Mouse (Mus musculus): ENCODE data around the gene Cd209g. TPM values are rescaled to one million over a fixed set of nuclear protein-coding genes. Genes with fewer than 3 reads are reported as not detected.

Gene Cd209g
- polyA plus RNA-seq, 1 experiment from 2014 or later: not detected

GRCm38 (mm10) chr8:4166881-4167525 lies 33.1 kb downstream of the Cd209g start:
- Histone ChIP-seq H3K4me1 (peaks cover 11% of the 10 kb centered on the region), H3K9me3 (replicated peaks) (no peaks in the 10 kb centered on the region), H3K4me2 (peak overlapping the region; percentile 80), H3K4me3 (replicated peaks) (peak overlapping the region; percentile 59), H3K36me3 (no peaks in the 10 kb centered on the region), H3K9ac (peak overlapping the region; percentile 65), H3K27ac (no peak overlapping the region), H3K27me3 (no peaks in the 10 kb centered on the region)
- WGBS: 12% methylated on average over 10 of the region's 10 CpGs
- ATAC-seq (replicated peaks; ENCODE audit: low FRiP score): peak; percentile 3; the same call in 1 of the 2 replicates

DNA sequence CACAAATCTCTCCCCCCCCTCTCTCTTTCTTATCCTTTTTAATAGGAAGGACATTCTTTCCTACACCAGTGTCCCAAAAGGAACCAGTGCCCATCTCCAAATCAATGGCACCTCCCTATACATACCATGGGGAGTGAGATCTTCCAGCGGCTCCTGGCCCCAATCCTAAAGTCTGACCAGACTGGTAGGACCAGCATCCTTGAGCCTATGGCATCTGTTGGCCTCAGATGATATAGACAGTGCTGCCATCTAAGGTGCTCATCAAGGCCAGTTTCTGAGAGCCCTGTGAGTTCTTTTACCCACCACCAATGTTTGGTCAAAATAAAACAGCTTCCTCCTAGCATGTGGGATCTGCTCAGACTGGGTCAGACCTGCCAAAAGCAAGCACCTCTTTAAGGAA lies 34.0 kb downstream of the Cd209g start:
- Histone ChIP-seq H3K4me2 (no peak overlapping the region), H3K27me3 (no peaks in the 10 kb centered on the region), H3K4me3 (replicated peaks) (no peak overlapping the region), H3K9ac (no peak overlapping the region), H3K36me3 (no peaks in the 10 kb centered on the region), H3K27ac (no peak overlapping the region), H3K4me1 (peaks cover 11% of the 10 kb centered on the region), H3K9me3 (replicated peaks) (no peaks in the 10 kb centered on the region)
- ATAC-seq (replicated peaks; ENCODE audit: low FRiP score): no peak
- 94% methylated on average over 1 of the region's 1 CpGs for WGBS

- H3K9ac ChIP-seq: no peak overlapping the region
- no peaks in the 10 kb centered on the region for H3K36me3 ChIP-seq
- H3K27ac ChIP-seq: no peak overlapping the region
- no peaks in the 10 kb centered on the region for H3K27me3 ChIP-seq
- H3K4me1 ChIP-seq: peaks cover 2% of the 10 kb centered on the region; the same call in 1 of the 2 replicates
- 71% methylated on average over 3 of the region's 3 CpGs for WGBS
- H3K4me2 ChIP-seq: no peak overlapping the region
- no peak overlapping the region for H3K4me3 ChIP-seq (replicated peaks)
- ATAC-seq (replicated peaks; ENCODE audit: low FRiP score): no peak
- no peaks in the 10 kb centered on the region for H3K9me3 ChIP-seq (replicated peaks)
Observed at GRCm38 (mm10) chr8:4172486-4172885, 38.6 kb downstream of the Cd209g start.

- no peaks in the 10 kb centered on the region for H3K4me1 ChIP-seq
- ATAC-seq (replicated peaks; ENCODE audit: low FRiP score): no peak
- H3K9me3 ChIP-seq (replicated peaks): no peaks in the 10 kb centered on the region
- H3K4me2 ChIP-seq: no peak overlapping the region
- H3K9ac ChIP-seq: no peak overlapping the region
- no peaks in the 10 kb centered on the region for H3K27me3 ChIP-seq
- no peak overlapping the region for H3K4me3 ChIP-seq (replicated peaks)
- H3K27ac ChIP-seq: no peak overlapping the region
- H3K36me3 ChIP-seq: no peaks in the 10 kb centered on the region
- WGBS: 70% methylated on average over 2 of the region's 2 CpGs
Observed at GRCm38 (mm10) chr8:4174018-4174417, 40.1 kb downstream of the Cd209g start.

GRCm38 (mm10) chr8:4183409-4183808 lies 49.5 kb downstream of the Cd209g start:
- Histone ChIP-seq H3K4me2 (no peak overlapping the region), H3K9ac (no peak overlapping the region), H3K4me3 (replicated peaks) (no peak overlapping the region), H3K27me3 (no peaks in the 10 kb centered on the region), H3K27ac (no peak overlapping the region), H3K9me3 (replicated peaks) (no peaks in the 10 kb centered on the region), H3K36me3 (peaks cover 41% of the 10 kb centered on the region), H3K4me1 (no peaks in the 10 kb centered on the region)
- 82% methylated on average over 8 of the region's 8 CpGs for WGBS
- ATAC-seq (replicated peaks; ENCODE audit: low FRiP score): no peak

DNA sequence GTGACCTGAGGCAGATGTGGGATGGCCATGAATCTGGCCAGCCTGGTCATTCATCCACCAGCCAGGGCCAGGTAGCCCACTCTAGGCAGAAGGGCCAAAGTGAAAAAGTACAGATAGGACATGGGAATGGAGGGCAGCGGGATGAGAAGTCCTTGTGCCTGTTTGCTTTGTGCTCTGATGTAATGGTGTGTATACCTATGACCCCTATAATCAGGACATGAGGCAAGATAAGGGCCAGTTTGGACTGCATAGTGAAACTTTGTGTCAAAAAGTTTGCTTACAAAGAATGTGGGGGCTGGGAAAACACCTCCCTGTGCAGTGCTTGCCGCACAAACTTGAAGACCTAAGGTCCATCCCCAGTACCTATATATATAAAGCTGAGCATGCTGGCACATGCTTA lies 52.3 kb downstream of the Cd209g start:
- Histone ChIP-seq H3K4me3 (replicated peaks) (no peak overlapping the region), H3K36me3 (peaks cover 43% of the 10 kb centered on the region), H3K27ac (no peak overlapping the region), H3K9me3 (replicated peaks) (no peaks in the 10 kb centered on the region), H3K9ac (no peak overlapping the region), H3K27me3 (no peaks in the 10 kb centered on the region), H3K4me1 (no peaks in the 10 kb centered on the region), H3K4me2 (no peak overlapping the region)
- WGBS: 98% methylated on average over 2 of the region's 2 CpGs
- no peak for ATAC-seq (replicated peaks; ENCODE audit: low FRiP score)

Other genes with a start within 250 kb of the Cd209g start
- gene Cd209b, start 207.3 kb upstream of the Cd209g start, polyA plus RNA-seq (2015; fragmentation: Nextera tagmentation; extraction: Ambion mirVana): not detected in 2 replicates
- 0.21 and 0.45 TPM in 2 replicates for gene Cd209c, start 179.4 kb upstream of the Cd209g start, polyA plus RNA-seq (2015; fragmentation: Nextera tagmentation; extraction: Ambion mirVana)
- not detected in 2 replicates for gene Cd209f, start 28.3 kb upstream of the Cd209g start, polyA plus RNA-seq (2015; fragmentation: Nextera tagmentation; extraction: Ambion mirVana)
- 23.7 and 28.8 TPM in 2 replicates for gene Evi5l, start 32.5 kb downstream of the Cd209g start, polyA plus RNA-seq (2015; fragmentation: Nextera tagmentation; extraction: Ambion mirVana)
- gene Prr36, start 83.4 kb downstream of the Cd209g start, polyA plus RNA-seq (2015; fragmentation: Nextera tagmentation; extraction: Ambion mirVana): 4.4 and 4.9 TPM in 2 replicates
- gene Lrrc8e, start 92.7 kb downstream of the Cd209g start, polyA plus RNA-seq (2015; fragmentation: Nextera tagmentation; extraction: Ambion mirVana): 0.78 and 1.0 TPM in 2 replicates
- 28.0 and 31.5 TPM in 2 replicates for gene Map2k7, start 104.6 kb downstream of the Cd209g start, polyA plus RNA-seq (2015; fragmentation: Nextera tagmentation; extraction: Ambion mirVana)
- 0.86 and 0.91 TPM in 2 replicates for gene Gm49320, start 104.8 kb downstream of the Cd209g start, polyA plus RNA-seq (2015; fragmentation: Nextera tagmentation; extraction: Ambion mirVana)
- gene Tgfbr3l, start 114.1 kb downstream of the Cd209g start, polyA plus RNA-seq (2015; fragmentation: Nextera tagmentation; extraction: Ambion mirVana): 3.8 and 6.5 TPM in 2 replicates
- gene Snapc2, start 119.0 kb downstream of the Cd209g start, polyA plus RNA-seq (2015; fragmentation: Nextera tagmentation; extraction: Ambion mirVana): 56.1 and 62.9 TPM in 2 replicates
- gene Ctxn1, start 125.2 kb downstream of the Cd209g start, polyA plus RNA-seq (2015; fragmentation: Nextera tagmentation; extraction: Ambion mirVana): 98.6 and 110 TPM in 2 replicates
- 64.5 and 69.5 TPM in 2 replicates for gene Timm44, start 141.8 kb downstream of the Cd209g start, polyA plus RNA-seq (2015; fragmentation: Nextera tagmentation; extraction: Ambion mirVana)
- 17.2 and 18.2 TPM in 2 replicates for gene Ccl25, start 191.1 kb downstream of the Cd209g start, polyA plus RNA-seq (2015; fragmentation: Nextera tagmentation; extraction: Ambion mirVana)
- 257 and 267 TPM in 2 replicates for gene Elavl1, start 191.3 kb downstream of the Cd209g start, polyA plus RNA-seq (2015; fragmentation: Nextera tagmentation; extraction: Ambion mirVana)

Data from kidney, embryonic 15.5 days (tissue).